Mouse (Mus musculus): ENCODE results near the gene Rasa3.

The Rasa3 gene

GRCm38 (mm10) chr8:13677413-13677883 is at the start of gene Rasa3:
Gene Rasa3, minus strand, starts transcription at chr8:13677603.
- DNase-seq (ENCODE audit: low read depth, low spot score) = peak; percentile 96

- peak; percentile 83 for DNase-seq (ENCODE audit: low read depth, low spot score)
Observed at GRCm38 (mm10) chr8:13725722-13726121, 48.3 kb upstream of the Rasa3 start.

- DNase-seq (ENCODE audit: low read depth, low spot score) = no peak
Observed at GRCm38 (mm10) chr8:13718980-13719379, 41.6 kb upstream of the Rasa3 start.

GRCm38 (mm10) chr8:13708514-13708913 is 31.1 kb upstream of the Rasa3 start:
- DNase-seq (ENCODE audit: low read depth, low spot score) = no peak

DNA sequence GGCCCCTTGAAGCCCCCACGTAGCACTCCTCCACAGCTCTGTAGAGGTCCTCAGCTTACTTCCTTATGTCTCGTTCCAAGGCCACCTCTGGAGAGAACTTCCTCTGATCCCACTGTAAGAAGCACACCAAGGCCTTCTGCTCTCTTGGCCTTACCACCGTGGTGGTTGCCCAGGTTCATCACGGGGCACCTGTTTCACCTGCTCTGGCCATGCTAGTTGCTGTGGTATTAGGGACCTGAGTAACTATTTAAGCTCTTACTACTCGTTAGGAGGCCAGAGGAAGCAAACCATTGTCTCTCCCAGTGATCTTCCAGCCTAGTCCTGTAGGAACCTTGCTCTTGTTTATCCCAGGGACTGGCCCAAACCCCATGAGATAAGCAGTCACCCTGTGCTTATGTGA is 29.5 kb upstream of the Rasa3 start:
- no peak for DNase-seq (ENCODE audit: low read depth, low spot score)

GRCm38 (mm10) chr8:13705668-13706067 is 28.3 kb upstream of the Rasa3 start, which contains the start of gene Cfap97d2:
Gene Cfap97d2, plus strand, starts transcription at chr8:13705889.
- peak; percentile 86 for DNase-seq (ENCODE audit: low read depth, low spot score)

- DNase-seq (ENCODE audit: low read depth, low spot score) = no peak
Observed at GRCm38 (mm10) chr8:13704301-13704700, 26.9 kb upstream of the Rasa3 start.

DNA sequence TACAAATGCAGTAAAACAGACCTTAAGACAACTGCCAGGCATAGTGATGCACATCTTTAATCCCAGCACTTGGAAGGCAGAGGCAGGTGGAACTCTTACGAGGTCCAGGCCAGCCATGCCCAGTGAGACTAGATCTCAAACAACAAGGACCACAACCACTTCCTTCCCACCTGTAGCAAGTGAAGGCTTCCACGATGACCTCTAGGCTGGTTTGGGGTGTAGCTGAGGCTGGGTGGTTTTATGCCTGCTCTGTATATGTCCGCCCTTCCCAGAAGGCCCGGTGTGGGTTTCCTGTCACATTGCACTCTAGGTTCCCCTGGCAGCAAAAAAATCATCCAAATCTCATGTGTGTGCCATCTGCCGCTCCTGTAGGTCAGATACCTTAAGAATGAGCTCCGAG is 26.4 kb upstream of the Rasa3 start:
- DNase-seq (ENCODE audit: low read depth, low spot score) = no peak

DNA sequence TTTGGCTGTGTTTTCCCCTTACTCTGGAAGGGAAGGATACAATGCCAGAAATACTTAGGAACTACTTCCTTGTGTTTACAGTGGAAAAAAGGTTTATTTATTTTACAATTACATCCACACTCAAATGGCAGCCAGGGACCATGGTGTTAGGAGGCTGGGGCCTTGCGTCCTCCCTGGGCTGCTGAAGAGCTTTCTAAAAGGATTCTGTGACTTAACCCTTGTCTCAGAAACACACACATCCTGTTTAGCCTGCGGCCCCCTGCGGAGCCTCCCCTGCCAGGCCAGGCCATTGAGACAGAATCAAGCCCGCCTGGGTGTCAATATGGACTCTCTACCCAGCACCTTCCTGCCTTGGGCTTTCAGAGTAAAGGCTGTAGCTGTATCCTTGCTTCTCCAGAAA is 25.4 kb upstream of the Rasa3 start:
- no peak for DNase-seq (ENCODE audit: low read depth, low spot score)

DNA sequence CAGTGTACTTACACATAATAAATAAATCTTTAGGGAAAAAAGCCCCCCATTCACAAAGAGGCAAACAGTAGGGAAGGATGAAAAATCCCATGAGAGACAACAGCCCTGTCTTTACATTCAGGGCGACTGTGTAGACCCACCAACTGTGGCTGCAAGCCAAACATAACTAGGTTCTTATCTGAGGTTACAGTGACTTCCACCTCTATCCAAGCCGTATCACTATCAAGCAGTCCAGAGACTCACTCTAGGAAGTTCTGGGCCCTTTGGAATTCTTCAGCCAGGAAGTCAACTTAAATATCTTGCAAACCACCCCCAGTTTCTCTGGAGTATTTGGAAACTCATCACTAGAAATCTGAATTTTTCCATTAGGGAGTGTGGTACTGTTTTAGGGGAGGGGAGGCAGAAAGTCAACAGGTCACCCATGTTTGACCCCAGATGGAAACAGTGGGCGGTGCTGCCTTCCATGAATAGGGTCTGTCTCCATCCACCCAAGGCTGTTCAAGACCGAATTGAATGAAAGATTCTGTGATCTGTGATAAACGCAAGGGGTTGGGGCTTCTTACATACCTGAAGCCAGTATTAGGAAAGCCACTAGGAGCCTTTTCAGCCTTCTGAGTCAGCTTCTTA is 22.0 kb upstream of the Rasa3 start:
- DNase-seq (ENCODE audit: low read depth, low spot score) = no peak

DNA sequence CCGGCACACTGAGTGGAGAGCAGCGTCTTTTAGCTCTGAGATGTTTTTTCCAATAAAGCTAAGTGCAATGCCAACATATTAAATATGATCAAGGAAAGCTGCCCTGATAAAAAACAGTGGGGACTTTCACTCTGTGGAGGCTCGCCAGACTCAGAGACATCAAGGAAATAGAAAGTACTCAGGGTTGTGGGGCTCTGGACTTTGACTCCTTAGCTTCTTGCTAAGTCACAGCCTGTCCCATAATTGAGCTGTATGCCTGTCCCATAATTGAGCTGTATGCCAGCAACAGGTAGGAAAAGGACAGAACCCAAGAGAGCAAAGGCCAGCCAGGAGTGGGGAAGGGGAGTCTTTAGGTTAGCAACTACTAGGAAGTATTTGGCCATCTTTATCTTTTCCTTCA is 20.9 kb upstream of the Rasa3 start:
- no peak for DNase-seq (ENCODE audit: low read depth, low spot score)

DNA sequence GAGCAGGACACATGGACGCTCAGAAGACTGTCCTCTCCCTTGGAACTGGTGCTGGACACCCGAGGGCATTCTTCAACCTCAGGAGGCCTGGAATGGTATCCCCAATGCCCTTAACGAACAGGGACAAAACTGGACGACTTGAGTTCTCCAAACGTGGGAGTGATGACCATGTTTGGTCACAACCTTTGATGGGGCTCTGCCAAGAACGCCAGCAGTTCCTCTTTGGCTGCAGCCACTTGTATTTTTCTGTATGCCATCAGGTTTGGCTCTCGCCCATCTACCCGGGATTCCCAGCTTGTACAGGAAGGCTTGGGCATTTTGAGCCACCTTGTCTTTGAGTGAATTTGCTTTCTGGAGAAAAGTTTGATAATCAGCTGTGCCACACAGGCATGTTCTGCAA is 20.3 kb upstream of the Rasa3 start:
- no peak for DNase-seq (ENCODE audit: low read depth, low spot score)

DNA sequence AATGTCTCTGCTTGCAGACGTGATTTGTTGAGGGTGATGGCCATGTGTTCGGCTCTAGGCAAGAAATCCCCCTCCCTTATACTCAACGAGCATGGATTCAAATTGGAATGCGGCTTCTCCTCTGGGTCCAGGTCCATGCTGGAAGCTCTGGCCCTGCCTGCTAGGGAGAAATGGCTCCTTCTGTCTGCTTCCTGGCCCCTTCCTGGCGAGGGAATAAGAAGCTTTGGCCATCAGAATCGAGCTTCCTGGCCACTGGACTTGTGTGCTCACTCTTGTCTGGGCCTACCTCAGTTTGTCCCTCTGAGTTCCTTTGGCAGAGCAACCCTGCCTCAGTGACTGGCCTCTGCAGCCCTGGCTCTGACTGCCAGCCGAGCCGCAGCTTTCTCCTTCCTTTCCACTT is 19.8 kb upstream of the Rasa3 start:
- DNase-seq (ENCODE audit: low read depth, low spot score) = no peak

DNA sequence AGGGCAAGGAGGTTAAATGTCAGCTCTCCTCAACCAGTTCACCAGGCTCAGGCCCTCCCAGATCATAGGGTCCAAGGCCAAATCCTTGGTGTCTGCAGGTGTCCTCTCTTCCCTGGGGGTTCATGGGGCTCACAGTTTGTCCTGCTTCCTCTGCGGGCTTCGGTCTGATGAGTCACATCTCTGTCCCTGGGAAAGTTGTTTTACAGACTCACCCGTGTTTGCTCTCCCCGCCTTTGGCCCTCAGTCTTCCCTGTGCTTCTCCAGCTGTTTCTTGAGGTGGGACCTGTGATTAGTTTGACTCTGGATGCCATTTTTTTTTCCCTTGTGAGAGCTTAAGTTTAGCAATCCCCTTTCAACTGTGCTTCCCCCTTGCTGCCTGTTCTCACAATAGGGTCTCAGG is 18.8 kb upstream of the Rasa3 start:
- DNase-seq (ENCODE audit: low read depth, low spot score) = no peak

DNA sequence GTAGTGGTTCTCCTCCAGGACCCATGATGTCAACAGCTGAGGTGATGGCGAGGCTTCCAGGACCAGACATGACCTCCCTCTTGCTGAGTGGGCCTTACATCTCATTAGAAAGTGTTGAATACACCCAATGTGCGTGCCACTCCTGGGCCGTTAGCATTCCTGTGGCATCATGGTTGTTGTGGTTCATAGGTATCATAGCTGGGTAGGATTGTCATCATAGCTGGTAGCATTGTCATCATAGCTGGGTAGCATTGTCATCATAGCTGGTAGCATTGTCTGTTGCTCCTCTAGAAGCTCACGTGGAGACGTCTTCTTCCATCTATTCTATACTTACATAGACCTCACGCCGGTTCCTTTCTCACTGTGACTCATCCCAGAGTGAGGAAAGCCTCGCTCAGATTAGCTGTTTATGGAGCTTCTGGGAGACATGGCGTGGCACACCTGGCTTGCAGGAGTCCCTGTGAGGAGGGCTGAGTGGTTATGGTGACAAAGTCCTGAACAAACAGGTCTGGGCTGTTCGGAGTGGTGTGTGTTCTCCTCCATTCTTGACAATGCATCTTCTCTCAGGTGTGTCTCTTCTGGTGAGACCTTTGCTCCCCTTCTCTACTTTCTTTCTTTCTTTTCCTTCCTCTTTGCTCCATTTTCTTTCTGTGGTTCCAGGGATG is 17.9 kb upstream of the Rasa3 start:
- no peak for DNase-seq (ENCODE audit: low read depth, low spot score)

- DNase-seq (ENCODE audit: low read depth, low spot score) = no peak
Observed at GRCm38 (mm10) chr8:13694735-13695134, 17.3 kb upstream of the Rasa3 start.

- no peak for DNase-seq (ENCODE audit: low read depth, low spot score)
Observed at GRCm38 (mm10) chr8:13692302-13693066, 15.1 kb upstream of the Rasa3 start.

DNA sequence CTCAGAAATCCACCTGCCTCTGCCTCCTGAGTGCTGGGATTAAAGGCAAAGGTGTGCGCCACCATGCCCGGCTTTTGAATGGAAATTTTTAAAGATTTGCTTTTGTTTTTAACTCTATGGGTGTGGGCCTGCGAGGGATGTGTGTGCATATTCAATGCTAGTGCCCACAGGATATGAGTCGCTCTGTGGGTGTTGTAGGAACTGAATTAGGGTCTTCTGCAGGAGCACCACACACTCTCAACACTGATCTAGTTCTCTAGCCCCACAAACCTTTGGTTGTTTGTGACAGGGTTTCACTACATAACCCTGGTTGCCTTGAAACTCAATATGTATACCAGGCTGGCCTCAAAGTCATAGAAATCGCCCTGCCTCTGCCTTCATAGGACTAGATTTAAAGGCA is 11.9 kb upstream of the Rasa3 start:
- DNase-seq (ENCODE audit: low read depth, low spot score) = no peak

- DNase-seq (ENCODE audit: low read depth, low spot score) = no peak
Observed at GRCm38 (mm10) chr8:13688461-13688860, 11.1 kb upstream of the Rasa3 start.

DNA sequence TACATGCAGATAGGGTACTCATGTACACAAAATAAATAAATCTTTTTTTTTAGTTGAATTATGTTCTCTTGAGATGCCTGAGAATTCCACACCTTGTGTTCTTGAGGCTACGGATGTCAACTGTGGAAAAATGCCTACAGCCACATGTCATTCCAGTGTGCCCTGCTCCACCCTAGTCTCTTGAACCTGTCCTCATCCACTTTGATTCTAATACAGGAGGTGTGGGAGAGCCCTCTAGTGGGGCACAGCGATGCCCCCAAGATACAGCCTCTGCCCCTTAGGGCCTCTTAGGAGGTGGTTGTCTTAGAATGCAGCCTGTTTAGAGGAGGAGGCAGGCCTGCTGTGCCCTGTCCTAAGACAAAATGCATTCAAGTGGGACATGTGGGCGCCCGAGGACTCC is 10.5 kb upstream of the Rasa3 start:
- peak; percentile 53 for DNase-seq (ENCODE audit: low read depth, low spot score)

- peak; percentile 56 for DNase-seq (ENCODE audit: low read depth, low spot score)
Observed at GRCm38 (mm10) chr8:13687101-13687717, 9.8 kb upstream of the Rasa3 start.

GRCm38 (mm10) chr8:13686426-13686825 is 9.0 kb upstream of the Rasa3 start:
- DNase-seq (ENCODE audit: low read depth, low spot score) = peak; percentile 90
